Mouse (Mus musculus) gastrocnemius, postnatal 10 days (tissue): ENCODE data around the gene Atp6v1d. TPM values are rescaled to one million over a fixed set of nuclear protein-coding genes. Genes with fewer than 3 reads are reported as not detected.
A peak's percentile ranks its signal among the peaks of the same experiment; 100 is the strongest.

Source experiments
- DNase-seq: peaks from one replicate; pipeline ENCODE4 v3.0.0; 2021; ENCODE audit warnings: mixed read lengths
- long read RNA-seq, 2 experiments: library from polyadenylated mRNA; stranded (forward); transcript quantifications; one replicate each; pipeline ENCODE4 v2.0.0; 2021
- total RNA-seq, 2 experiments: library from RNA; stranded (reverse); gene quantifications; 2 replicates each; pipeline ENCODE4 v1.2.3; 2021

Gene Atp6v1d
- total RNA-seq = 10 to 100 TPM; 44.2 to 48.0 TPM
- long read RNA-seq, experiment 1, transcript Atp6v1d-201 (9 exons, 3,667 nt) = major isoform, 57 of 59 reads
- long read RNA-seq, experiment 1, partial matches to known transcripts = 0 of 59 reads
- long read RNA-seq, experiment 1, other reads (novel, unspliced or antisense) = 2 of 59 reads
- long read RNA-seq, experiment 2, transcript Atp6v1d-201 (9 exons, 3,667 nt) = major isoform, 77 of 81 reads
- long read RNA-seq, experiment 2, partial matches to known transcripts = 1 of 81 reads
- long read RNA-seq, experiment 2, other reads (novel, unspliced or antisense) = 3 of 81 reads

DNA sequence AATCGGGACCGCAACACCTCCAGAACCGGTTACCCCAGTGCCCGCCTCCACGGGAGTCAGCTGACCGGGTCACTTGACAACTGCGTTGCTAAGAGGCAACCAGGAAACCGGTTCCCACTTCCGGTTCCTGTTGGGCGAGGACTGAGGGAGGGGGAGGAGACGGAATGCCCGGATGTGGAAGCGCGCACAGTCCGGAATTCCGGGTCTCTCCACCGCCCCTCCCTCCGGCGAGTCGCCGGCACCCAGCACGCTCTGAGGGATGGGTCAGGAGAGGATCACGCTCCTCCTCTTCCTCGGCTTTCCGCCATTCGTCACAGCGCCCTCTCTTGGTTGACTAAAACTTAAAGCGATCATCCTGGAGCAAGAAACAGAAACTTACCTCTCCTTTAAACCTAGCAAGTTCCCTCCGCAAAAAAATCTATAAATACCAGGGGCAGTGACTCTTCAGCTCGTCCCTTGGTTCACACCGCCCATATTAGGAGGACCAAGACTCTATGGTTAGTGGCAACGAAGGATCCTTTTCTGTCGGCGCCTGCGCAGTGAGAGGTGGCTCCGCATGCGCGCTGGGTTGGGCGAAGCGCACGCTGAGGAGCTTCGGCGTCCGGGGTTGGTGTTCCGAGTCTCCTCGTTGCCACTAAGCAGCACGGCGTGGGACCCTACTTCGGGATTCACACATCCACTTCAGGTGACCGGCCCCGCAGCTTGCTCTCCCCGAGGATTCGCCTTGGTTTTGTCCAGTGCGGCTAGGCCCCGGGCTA lies at the start of gene Atp6v1d, which contains the start of gene Eif2s1:
Atp6v1d (minus strand) TSS at position 143 of the 758 bp plus-strand sequence.
Eif2s1 (plus strand) TSS at position 324 of the 758 bp plus-strand sequence.
- DNase-seq = peak; percentile 94

DNA sequence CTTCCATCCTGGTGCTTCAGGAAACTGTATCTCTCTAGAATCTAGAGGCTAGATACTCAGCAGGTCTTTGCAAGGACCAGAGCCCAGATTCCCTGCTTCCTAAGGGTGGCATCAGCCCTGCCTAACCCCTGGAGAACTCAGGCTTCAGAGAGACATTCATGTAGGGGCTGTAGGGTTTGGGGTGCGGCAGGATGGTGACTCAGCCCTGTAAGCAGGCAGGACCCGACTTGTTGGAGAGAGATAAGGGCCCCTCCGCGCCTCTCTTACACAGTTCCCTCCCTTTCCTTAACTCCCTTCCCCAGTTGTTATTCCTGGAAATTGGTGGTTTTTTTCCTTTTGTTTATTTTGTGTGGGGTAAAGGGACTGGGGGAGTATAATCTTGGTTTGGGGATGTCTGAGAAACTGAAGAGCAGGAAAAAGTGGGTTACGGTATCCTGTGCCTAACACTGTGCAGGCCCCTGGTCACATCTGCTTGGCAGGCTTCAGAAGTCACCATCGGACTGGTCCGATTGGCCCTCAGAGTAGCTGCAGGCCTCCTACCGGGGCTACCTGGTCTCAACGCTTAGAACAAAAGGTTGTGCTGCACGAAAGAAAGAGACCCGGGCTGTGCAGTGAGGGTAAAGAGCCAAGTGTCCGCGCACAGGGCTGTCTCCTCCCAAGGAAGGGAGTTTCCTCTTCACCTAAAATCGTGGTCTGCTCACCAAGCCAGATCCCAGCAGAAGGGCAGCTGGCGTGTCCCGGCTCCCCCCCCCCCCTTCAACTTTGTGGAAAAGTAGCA lies 49.4 kb upstream of the Atp6v1d start:
- no peak for DNase-seq

DNA sequence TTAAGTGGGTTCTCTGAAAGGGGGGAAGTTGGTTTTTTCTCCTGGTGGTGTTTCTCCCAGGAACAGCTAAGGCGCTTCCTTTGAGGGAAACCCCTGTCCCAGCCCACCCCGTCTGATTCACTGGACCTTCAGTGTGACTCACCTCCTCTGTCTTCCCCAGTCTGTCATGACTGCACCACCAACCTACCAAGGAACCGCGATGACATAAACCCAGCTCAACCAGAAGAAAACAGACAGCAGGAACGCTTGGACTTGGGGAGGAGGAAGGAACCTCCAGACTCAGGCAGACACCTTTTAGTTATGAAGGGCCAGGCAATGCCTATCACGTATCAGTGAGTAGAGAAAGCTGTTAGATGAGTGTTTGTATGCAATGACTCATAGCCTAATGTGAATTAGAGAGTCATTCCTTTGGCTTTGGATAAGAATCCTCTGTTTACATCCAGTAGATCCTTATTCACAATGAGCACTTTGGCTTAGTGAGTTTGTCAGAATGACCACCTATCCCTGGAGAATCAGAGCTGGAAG lies 46.7 kb upstream of the Atp6v1d start:
- no peak for DNase-seq

GRCm38 (mm10) chr12:78906707-78907162 lies 45.3 kb upstream of the Atp6v1d start, which contains the start of gene Plek2:
Gene Plek2 (minus strand): TSS chr12:78906964.
- DNase-seq = peak; percentile 66

DNA sequence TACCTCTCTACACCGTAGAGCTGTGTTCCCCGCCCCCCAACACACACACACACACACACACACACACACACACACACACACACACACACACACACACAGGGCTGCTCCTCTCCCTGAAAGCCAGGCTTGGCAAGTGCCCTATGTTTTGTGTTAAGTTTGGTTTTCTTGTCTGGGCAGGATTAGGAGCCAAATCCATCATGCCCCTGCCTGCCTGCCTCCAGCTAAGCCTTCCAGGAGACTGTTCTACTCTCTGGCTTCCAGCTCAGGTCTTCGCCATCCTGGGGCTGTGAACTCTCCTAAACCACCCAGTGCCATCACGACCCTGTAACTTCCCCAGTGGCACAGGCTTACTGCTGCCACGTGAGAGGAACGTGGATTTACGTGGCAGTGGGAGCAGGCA lies 43.1 kb upstream of the Atp6v1d start:
- DNase-seq = no peak

GRCm38 (mm10) chr12:78903313-78903712 lies 41.9 kb upstream of the Atp6v1d start:
- no peak for DNase-seq

GRCm38 (mm10) chr12:78901467-78901866 lies 40.0 kb upstream of the Atp6v1d start:
- DNase-seq = no peak

- no peak for DNase-seq
These were observed 36.4 kb upstream of the Atp6v1d start for GRCm38 (mm10) chr12:78897861-78898260.

GRCm38 (mm10) chr12:78891149-78891548 lies 29.7 kb upstream of the Atp6v1d start:
- no peak for DNase-seq

GRCm38 (mm10) chr12:78890062-78890461 lies 28.6 kb upstream of the Atp6v1d start:
- no peak for DNase-seq

- DNase-seq = no peak
These were observed 13.1 kb upstream of the Atp6v1d start for GRCm38 (mm10) chr12:78874581-78874980.

DNA sequence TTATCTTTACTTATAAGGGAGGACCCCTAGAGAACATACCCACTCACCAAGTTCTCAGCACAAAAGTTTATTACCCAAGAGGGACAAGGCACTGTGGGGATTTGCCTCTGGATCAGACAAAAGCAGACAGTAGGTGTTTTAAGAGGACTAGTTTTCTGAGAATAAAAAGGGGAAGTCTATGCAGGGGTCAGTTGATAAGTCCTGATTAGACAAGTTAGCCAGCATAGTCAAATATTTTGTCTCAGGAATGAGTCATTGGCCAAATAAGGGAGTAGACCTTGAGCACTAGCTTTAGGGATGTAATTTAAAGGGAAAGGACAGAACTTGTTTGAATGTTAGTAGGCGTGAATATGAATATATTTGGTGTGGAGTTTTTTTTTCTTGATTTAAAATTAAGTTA lies 6.7 kb upstream of the Atp6v1d start:
- DNase-seq = no peak

- no peak for DNase-seq
These were observed 4.0 kb upstream of the Atp6v1d start for GRCm38 (mm10) chr12:78865434-78865833.

- no peak for DNase-seq
These were observed 854 bp upstream of the Atp6v1d start for GRCm38 (mm10) chr12:78862254-78862730.

DNA sequence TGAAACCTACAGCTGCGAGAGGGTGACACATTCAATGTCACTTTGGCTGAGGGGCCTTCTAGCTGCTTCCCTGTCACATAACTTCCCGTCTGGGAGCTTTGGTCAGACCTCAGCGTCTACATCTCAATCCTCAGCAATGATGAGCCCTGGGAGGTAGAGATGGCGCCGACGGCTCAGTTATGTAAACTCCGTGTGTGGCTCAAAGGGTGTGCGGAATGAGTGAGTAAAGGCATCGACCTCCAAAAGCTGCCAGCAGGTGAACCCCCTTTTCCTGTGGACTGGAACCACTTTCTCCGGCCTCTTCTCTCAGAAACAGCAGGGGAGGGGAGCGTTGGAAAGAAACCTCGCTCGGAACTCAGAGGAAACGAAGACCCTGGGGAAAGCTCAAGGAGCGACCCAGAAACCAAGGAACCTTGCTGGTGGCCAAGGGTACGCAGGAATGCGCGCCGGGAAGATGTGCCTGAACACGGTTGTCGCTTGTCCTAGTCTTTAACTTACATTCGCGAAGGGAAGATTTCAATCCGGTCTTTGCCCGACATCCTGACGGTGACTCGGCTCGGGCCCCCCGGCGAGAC lies 430 bp downstream of the Atp6v1d start:
- DNase-seq = no peak

DNA sequence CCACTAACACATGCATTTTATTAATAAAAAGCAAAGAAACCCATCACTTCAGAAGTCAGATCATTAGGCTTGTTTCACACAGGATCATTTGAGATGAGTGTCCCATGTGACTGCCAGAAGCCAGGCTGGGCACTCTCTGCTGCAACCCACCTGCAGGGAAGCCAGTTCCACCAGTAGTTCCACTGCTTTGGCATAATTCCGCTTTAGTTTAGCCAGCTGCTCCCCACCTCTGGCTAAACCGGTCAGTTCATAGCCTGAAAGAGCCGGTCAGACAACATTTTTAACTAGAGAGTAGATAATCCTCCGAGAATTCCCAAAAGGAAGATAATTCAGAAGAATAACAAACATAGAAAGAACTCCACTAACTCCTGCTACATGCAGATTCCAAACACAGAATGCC lies 13.2 kb downstream of the Atp6v1d start:
- no peak for DNase-seq

GRCm38 (mm10) chr12:78842429-78842828 lies 19.0 kb downstream of the Atp6v1d start:
- no peak for DNase-seq

GRCm38 (mm10) chr12:78839906-78840305 lies 21.5 kb downstream of the Atp6v1d start:
- peak; percentile 10 for DNase-seq

DNA sequence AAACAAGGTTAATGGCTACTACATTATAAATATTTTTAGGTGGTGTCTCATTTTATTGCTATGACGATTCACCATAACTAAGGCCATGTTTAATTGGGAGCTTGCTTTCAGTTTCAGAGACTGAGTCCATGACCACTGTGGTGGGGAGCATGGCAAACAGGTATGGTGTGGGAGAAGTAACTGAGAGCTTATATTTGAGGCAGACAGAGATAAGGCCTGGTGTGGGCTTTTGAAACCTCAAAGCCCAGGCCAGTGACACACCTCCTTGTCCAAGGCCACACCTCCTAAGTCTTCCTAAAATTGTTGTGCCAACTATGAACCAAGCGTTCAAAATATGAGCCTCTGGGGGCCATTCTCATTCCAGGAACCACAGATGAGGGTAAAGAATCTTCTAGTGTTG lies 26.9 kb downstream of the Atp6v1d start:
- DNase-seq = no peak

DNA sequence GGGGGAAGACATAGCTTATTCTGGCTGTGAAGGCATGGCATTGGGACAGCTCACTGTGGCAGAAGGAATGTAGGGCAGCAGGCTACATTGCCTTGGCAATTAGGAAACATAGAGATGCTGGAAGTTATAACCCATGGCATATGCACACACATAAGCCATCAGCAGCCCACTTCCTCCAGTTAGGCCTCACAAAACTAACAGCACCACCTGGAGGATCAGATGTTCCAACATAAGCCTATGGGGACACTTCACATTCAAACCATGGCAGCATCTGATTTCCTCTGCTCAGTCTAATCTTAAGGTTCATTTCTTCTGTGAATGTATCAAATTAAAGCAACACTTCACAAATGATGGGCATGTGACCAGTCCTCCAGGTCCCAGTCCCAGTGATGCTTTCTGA lies 47.0 kb downstream of the Atp6v1d start:
- DNase-seq = no peak

- no peak for DNase-seq
These were observed 59.6 kb downstream of the Atp6v1d start for GRCm38 (mm10) chr12:78801836-78802235.

DNA sequence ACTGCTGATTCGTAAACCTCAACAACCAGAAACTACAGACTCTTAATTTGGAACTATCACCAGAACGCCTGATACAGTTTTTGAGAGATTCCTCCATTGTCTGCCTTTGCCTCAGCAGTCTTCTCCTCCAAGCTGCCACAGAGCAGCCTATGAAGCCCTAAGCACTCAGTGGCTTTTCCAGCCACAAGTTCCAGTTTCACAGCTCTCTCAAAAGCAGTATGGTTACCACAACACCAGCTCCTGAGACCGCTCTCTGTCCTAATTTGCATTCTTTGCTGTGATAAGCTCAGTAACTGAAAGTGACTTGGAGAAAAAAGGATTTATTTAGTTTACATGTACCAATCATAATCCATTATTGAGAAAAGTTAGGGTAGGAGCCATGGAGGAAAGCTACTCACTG lies 61.4 kb downstream of the Atp6v1d start:
- DNase-seq = no peak
